Mouse (Mus musculus) stomach, embryonic 14.5 days (tissue): ENCODE results near the gene Apba3. TPM values are rescaled to one million over a fixed set of nuclear protein-coding genes. Genes with fewer than 3 reads are reported as not detected.
A peak's percentile ranks its signal among the peaks of the same experiment; 100 is the strongest.

Source experiments
- ATAC-seq: fragments of 200-750 bp; cut with Nextera tagmentation; 2 replicates; pipeline ENCODE4 v1.8.0; 2017; ENCODE audit warnings: low read depth, moderate TSS enrichment; ENCODE audit not compliant: insufficient number of reproducible peaks, insufficient read depth, low FRiP score
- H3K27ac ChIP-seq: fragments of 300-500 bp; sonication (generic); 2 replicates; pipeline ENCODE4 v1.5.1; 2014; ENCODE audit warnings: mild to moderate bottlenecking, low read length, moderate library complexity, mixed read lengths
- H3K27me3 ChIP-seq: fragments of 300-500 bp; sonication (generic); 2 replicates; pipeline ENCODE4 v1.6.1; 2014; ENCODE audit warnings: low read length, control low read depth, mixed read lengths; ENCODE audit not compliant: control insufficient read depth, insufficient read depth
- H3K36me3 ChIP-seq: fragments of 300-500 bp; sonication (generic); 2 replicates; pipeline ENCODE4 v1.6.1; 2014; ENCODE audit warnings: mild to moderate bottlenecking, control low read depth, low read length, moderate library complexity, mixed read lengths; ENCODE audit not compliant: control insufficient read depth, insufficient read depth
- H3K4me1 ChIP-seq: fragments of 300-500 bp; sonication (generic); 2 replicates; pipeline ENCODE4 v1.6.1; 2014; ENCODE audit warnings: low read length, control low read depth, mixed read lengths; ENCODE audit not compliant: control insufficient read depth, insufficient read depth
- H3K4me2 ChIP-seq: fragments of 300-500 bp; sonication (generic); replicated peaks from 2 replicates; pipeline ENCODE4 v1.6.1; 2014; ENCODE audit warnings: low read depth, low read length, control low read depth
- H3K4me3 ChIP-seq: fragments of 300-500 bp; sonication (generic); 2 replicates; pipeline ENCODE4 v1.5.1; 2014; ENCODE audit warnings: low read depth, low read length, control low read depth
- H3K9ac ChIP-seq: fragments of 300-500 bp; sonication (generic); replicated peaks from 2 replicates; pipeline ENCODE4 v1.6.1; 2014; ENCODE audit warnings: low read depth, mild to moderate bottlenecking, control low read depth, low read length, moderate library complexity, mixed read lengths
- H3K9me3 ChIP-seq: fragments of 300-500 bp; sonication (generic); 2 replicates; pipeline ENCODE4 v1.6.1; 2016; ENCODE audit warnings: low read depth, low read length, control low read depth; ENCODE audit not compliant: control insufficient read depth
- WGBS: fragments of 180-500 bp; shearing (Covaris S2); extraction: QIAGEN DNeasy Blood & Tissue Kit; methylation state at CpG from one replicate; pipeline ENCODE4 v1.1.7; 2014; 5-methylcytosine and 5-hydroxymethylcytosine counted together
- microRNA-seq: library from miRNA; unstranded; fragments of <30 nt; microRNA quantifications from one replicate; pipeline ENCODE4, GENCODE M21; 2016
- polyA plus RNA-seq: library from polyadenylated mRNA; unstranded; fragments of >200 nt; fragmentation: Nextera tagmentation; extraction: Ambion mirVana; gene quantifications from 2 replicates; pipeline ENCODE4 v1.2.1, GENCODE M21; 2014

Gene Apba3
- polyA plus RNA-seq, 1 experiment from 2014 or later, result 47.0 TPM

DNA sequence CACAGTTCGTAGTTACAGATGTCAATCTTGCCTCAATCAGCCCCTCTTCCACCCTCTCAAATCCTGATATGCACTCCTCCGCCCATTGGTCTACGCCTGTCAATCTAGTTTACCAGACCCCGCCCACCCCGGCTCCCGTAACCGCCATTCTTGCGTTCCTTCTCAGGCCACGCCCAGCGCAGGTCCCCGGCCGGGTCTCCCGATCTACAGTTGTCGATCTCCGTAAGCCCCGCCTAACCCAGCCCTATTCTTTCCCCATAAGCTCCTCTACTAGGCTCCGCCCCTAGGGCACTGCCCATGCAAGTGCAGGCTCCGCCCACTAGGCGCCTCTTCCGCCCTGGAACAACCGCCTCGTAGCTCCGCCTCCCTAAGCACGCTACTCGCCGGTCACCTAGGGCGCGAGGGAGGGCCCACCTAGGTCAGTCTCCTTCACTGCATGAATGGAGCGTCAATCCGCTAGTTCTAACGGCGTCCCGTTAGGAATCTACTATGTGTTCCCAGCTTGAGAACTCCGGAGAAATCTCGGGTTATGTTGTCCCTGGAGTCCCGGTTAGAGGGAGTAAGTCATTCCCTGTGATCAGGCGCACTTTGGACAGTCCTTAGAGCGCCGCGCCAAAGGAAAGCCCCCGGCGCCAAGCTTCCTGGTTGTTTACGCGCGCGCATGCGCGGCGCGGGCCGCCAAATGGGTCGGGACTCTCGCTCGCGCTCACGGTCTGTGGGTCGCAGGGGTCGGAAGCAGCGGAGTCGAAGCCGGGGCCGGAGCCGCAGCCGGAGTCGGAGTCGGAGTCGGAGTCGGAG lies 54.0 kb downstream of the Apba3 start, which contains the start of gene Cactin:
Gene Cactin, plus strand, starts transcription at position 554 of the 798 bp plus-strand sequence.
- peak within 1 kb of the TSS; percentile 58 for H3K4me2 ChIP-seq
- H3K36me3 ChIP-seq, result peaks cover 54% of the 10 kb centered on the region
- H3K27me3 ChIP-seq, result no peaks in the 10 kb centered on the region
- ATAC-seq, result peak; percentile 92
- peak within 1 kb of the TSS; percentile 84 for H3K27ac ChIP-seq
- peak within 1 kb of the TSS; percentile 72 for H3K9ac ChIP-seq
- under 1% methylated on average over 68 of the region's 68 CpGs for WGBS
- H3K9me3 ChIP-seq, result no peaks in the 10 kb centered on the region
- H3K4me1 ChIP-seq, result peaks cover 29% of the 10 kb centered on the region
- H3K4me3 ChIP-seq, result peak within 1 kb of the TSS; percentile 94

DNA sequence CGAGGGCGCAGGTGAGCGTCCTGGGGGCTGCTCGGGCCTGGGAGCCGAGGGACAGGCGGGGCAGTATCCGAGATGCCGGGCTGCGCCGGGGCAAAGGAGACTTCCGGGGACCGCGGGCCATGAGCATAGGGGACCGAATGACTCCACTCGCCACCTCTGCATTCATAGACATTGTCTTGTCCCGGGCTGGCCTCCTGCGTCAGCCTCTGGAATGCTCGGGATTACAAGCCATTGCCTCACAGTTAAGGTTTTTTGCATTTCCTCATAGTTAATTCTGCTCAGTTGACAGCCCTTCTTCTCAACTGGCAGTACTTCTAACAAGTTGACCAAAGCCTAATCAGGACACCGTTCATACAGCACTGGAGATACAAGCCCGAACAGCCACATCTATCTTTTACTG lies 54.7 kb downstream of the Apba3 start:
- peak overlapping the region; percentile 94 for H3K4me3 ChIP-seq
- peak overlapping the region; percentile 58 for H3K4me2 ChIP-seq
- H3K4me1 ChIP-seq, result peaks cover 29% of the 10 kb centered on the region
- peaks cover 54% of the 10 kb centered on the region for H3K36me3 ChIP-seq
- H3K27ac ChIP-seq, result peak overlapping the region; percentile 84; the same call in 1 of the 2 replicates
- H3K9me3 ChIP-seq, result no peaks in the 10 kb centered on the region
- WGBS, result 2% methylated on average over 20 of the region's 20 CpGs
- H3K9ac ChIP-seq, result peak overlapping the region; percentile 72
- ATAC-seq, result no peak
- H3K27me3 ChIP-seq, result no peaks in the 10 kb centered on the region

DNA sequence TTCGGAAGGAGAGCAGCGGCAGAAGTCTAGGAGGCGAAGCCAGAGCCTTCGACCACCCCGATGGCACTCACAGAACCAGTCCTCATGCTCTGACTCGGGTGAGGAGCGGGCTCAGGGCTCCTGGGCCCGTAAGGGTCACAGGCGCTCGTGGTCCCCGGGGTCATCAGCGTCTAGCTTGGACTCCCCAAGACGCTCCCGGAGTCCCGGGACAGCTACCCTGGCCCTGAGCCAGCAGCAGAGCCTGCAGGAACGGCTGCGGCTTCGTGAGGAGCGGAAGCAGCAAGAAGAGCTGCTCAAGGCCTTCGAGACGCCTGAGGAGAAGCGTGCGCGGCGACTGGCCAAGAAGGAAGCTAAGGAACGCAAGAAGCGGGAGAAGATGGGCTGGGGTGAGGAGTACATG lies 55.7 kb downstream of the Apba3 start:
- H3K4me2 ChIP-seq, result no peak overlapping the region
- no peak overlapping the region for H3K27ac ChIP-seq
- ATAC-seq, result no peak
- H3K4me3 ChIP-seq, result no peak overlapping the region
- H3K27me3 ChIP-seq, result no peaks in the 10 kb centered on the region
- no peaks in the 10 kb centered on the region for H3K9me3 ChIP-seq
- no peak overlapping the region for H3K9ac ChIP-seq
- peaks cover 19% of the 10 kb centered on the region for H3K4me1 ChIP-seq
- 92% methylated on average over 27 of the region's 27 CpGs for WGBS
- H3K36me3 ChIP-seq, result peaks cover 62% of the 10 kb centered on the region

Small RNA genes within 50 kb of the gene (microRNA-seq; reads per million reads assigned to microRNA genes)
- gene Mir3057, result 5.2 reads per million, percentile 12 among the genes with 10 or more reads in this experiment

Other genes with a start within 250 kb of the Apba3 start
- 0.20 and 0.41 TPM in 2 replicates for gene Diras1, start 241.3 kb upstream of the Apba3 start, polyA plus RNA-seq
- 10.3 and 11.9 TPM in 2 replicates for gene Slc39a3, start 229.5 kb upstream of the Apba3 start, polyA plus RNA-seq
- gene Sgta, start 206.8 kb upstream of the Apba3 start, polyA plus RNA-seq, result 162 and 164 TPM in 2 replicates
- 38.2 and 39.9 TPM in 2 replicates for gene Thop1, start 196.9 kb upstream of the Apba3 start, polyA plus RNA-seq
- 0.22 and 0.56 TPM in 2 replicates for gene Creb3l3, start 168.1 kb upstream of the Apba3 start, polyA plus RNA-seq
- gene Map2k2, start 161.0 kb upstream of the Apba3 start, polyA plus RNA-seq, result 164 and 167 TPM in 2 replicates
- gene Zbtb7a, start 131.7 kb upstream of the Apba3 start, polyA plus RNA-seq, result 25.5 and 27.4 TPM in 2 replicates
- 32.7 and 40.9 TPM in 2 replicates for gene Pias4, start 99.0 kb upstream of the Apba3 start, polyA plus RNA-seq
- gene Eef2, start 90.3 kb upstream of the Apba3 start, polyA plus RNA-seq, result 416 and 434 TPM in 2 replicates
- gene Dapk3, start 84.0 kb upstream of the Apba3 start, polyA plus RNA-seq, result 48.9 and 58.7 TPM in 2 replicates
- gene 4930442H23Rik, start 83.1 kb upstream of the Apba3 start, polyA plus RNA-seq, result not detected in 2 replicates
- gene Nmrk2, start 64.9 kb upstream of the Apba3 start, polyA plus RNA-seq, result 0.14 and 0.35 TPM in 2 replicates
- 1.9 and 2.2 TPM in 2 replicates for gene Atcay, start 36.1 kb upstream of the Apba3 start, polyA plus RNA-seq
- 9.2 and 10.8 TPM in 2 replicates for gene Zfr2, start 33.8 kb upstream of the Apba3 start, polyA plus RNA-seq
- gene Matk, start 14.0 kb upstream of the Apba3 start, polyA plus RNA-seq, result 3.4 and 3.9 TPM in 2 replicates
- gene Mrpl54, start within 50 bp of the Apba3 start, polyA plus RNA-seq, result 223 and 246 TPM in 2 replicates
- gene Tjp3, start 24.6 kb downstream of the Apba3 start, polyA plus RNA-seq, result 21.6 and 25.2 TPM in 2 replicates
- 50.1 and 51.4 TPM in 2 replicates for gene Pip5k1c, start 26.0 kb downstream of the Apba3 start, polyA plus RNA-seq
- gene Cactin, start 54.1 kb downstream of the Apba3 start, polyA plus RNA-seq, result 21.3 and 21.7 TPM in 2 replicates
- 23.1 and 23.4 TPM in 2 replicates for gene Tbxa2r, start 61.8 kb downstream of the Apba3 start, polyA plus RNA-seq
- gene Gipc3, start 76.3 kb downstream of the Apba3 start, polyA plus RNA-seq, result 0.07 TPM in 1 of 2 replicates, not detected in the other
- gene Hmg20b, start 83.5 kb downstream of the Apba3 start, polyA plus RNA-seq, result 98.6 TPM in 2 replicates
- gene Mfsd12, start 90.5 kb downstream of the Apba3 start, polyA plus RNA-seq, result 4.7 and 4.8 TPM in 2 replicates
- gene 4930404N11Rik, start 98.9 kb downstream of the Apba3 start, polyA plus RNA-seq, result 0.43 and 0.59 TPM in 2 replicates
- gene Fzr1, start 111.6 kb downstream of the Apba3 start, polyA plus RNA-seq, result 81.3 and 88.7 TPM in 2 replicates
- 44.8 and 48.5 TPM in 2 replicates for gene Dohh, start 117.5 kb downstream of the Apba3 start, polyA plus RNA-seq
- 3.1 and 4.1 TPM in 2 replicates for gene Gm48551, start 117.5 kb downstream of the Apba3 start, polyA plus RNA-seq
- gene Gm48552, start 122.0 kb downstream of the Apba3 start, polyA plus RNA-seq, result 1.0 and 1.1 TPM in 2 replicates
- 17.7 and 21.5 TPM in 2 replicates for gene Smim24, start 126.1 kb downstream of the Apba3 start, polyA plus RNA-seq
- gene Nfic, start 188.7 kb downstream of the Apba3 start, polyA plus RNA-seq, result 76.0 and 80.1 TPM in 2 replicates
- gene Celf5, start 215.7 kb downstream of the Apba3 start, polyA plus RNA-seq, result 1.7 and 2.2 TPM in 2 replicates
- 79.1 and 79.3 TPM in 2 replicates for gene Ncln, start 229.4 kb downstream of the Apba3 start, polyA plus RNA-seq
- gene S1pr4, start 233.2 kb downstream of the Apba3 start, polyA plus RNA-seq, result 0.41 and 0.72 TPM in 2 replicates